Mouse (Mus musculus) limb, embryonic 11.5 days (tissue): ENCODE measurements at regions not wholly inside any gene's neighbourhood (a gene's known extent, or its start where the extent isn't known, plus 50 kb on each side); places are given as distances from the start of the nearest gene placed in this dataset.

Experiments
- ATAC-seq: fragments of 200-750 bp; cut with Nextera tagmentation; 2 replicates; pipeline ENCODE4 v1.8.0; 2017; ENCODE audit warnings: low read depth; ENCODE audit not compliant: insufficient number of reproducible peaks, low FRiP score, low TSS enrichment
- DNase-seq: peaks from one replicate; pipeline ENCODE4 v3.0.0-alpha.2; 2015; ENCODE audit warnings: low spot score
- H3K27ac ChIP-seq: fragments of 300-500 bp; sonication (generic); replicated peaks from 2 replicates; pipeline ENCODE4 v1.5.1; 2014; ENCODE audit warnings: low read depth, mild to moderate bottlenecking, low read length
- H3K27me3 ChIP-seq: fragments of 300-500 bp; sonication (generic); 2 replicates; pipeline ENCODE4 v1.6.1; 2014; ENCODE audit warnings: mild to moderate bottlenecking, low read length, mixed read lengths; ENCODE audit not compliant: control insufficient read depth, insufficient read depth
- H3K36me3 ChIP-seq: fragments of 300-500 bp; sonication (generic); 2 replicates; pipeline ENCODE4 v1.6.1; 2014; ENCODE audit warnings: mild to moderate bottlenecking, low read length, moderate library complexity, mixed read lengths; ENCODE audit not compliant: control insufficient read depth, insufficient read depth
- H3K4me1 ChIP-seq: fragments of 300-500 bp; sonication (generic); 2 replicates; pipeline ENCODE4 v1.6.1; 2014; ENCODE audit warnings: low read length, mixed read lengths; ENCODE audit not compliant: control insufficient read depth, insufficient read depth
- H3K4me2 ChIP-seq: fragments of 300-500 bp; sonication (generic); 2 replicates; pipeline ENCODE4 v1.6.1; 2014; ENCODE audit warnings: low read depth, mild to moderate bottlenecking, moderate library complexity; ENCODE audit not compliant: severe bottlenecking
- H3K4me3 ChIP-seq: fragments of 300-500 bp; sonication (generic); 2 replicates; pipeline ENCODE4 v1.5.1; 2014; ENCODE audit warnings: low read depth, low read length
- H3K9ac ChIP-seq: fragments of 300-500 bp; sonication (generic); 2 replicates; pipeline ENCODE4 v1.6.1; 2014; ENCODE audit warnings: mild to moderate bottlenecking, low read length
- H3K9me3 ChIP-seq: fragments of 300-500 bp; sonication (generic); 2 replicates; pipeline ENCODE4 v1.6.1; 2016; ENCODE audit warnings: low read length; ENCODE audit not compliant: control insufficient read depth
- WGBS: fragments of 180-500 bp; shearing (Covaris S2); extraction: QIAGEN DNeasy Blood & Tissue Kit; methylation state at CpG from one replicate; pipeline ENCODE4 v1.1.7; 2014; 5-methylcytosine and 5-hydroxymethylcytosine counted together

- no peak overlapping the region for H3K9ac ChIP-seq
- H3K9me3 ChIP-seq = no peaks in the 10 kb centered on the region
- H3K27ac ChIP-seq = no peak overlapping the region
- DNase-seq (no peak), ATAC-seq (no peak)
- no peaks in the 10 kb centered on the region for H3K36me3 ChIP-seq
- WGBS = 89% methylated on average over 1 of the region's 1 CpGs
- H3K27me3 ChIP-seq = no peaks in the 10 kb centered on the region
- H3K4me3 ChIP-seq = no peak overlapping the region
- no peaks in the 10 kb centered on the region for H3K4me1 ChIP-seq
- H3K4me2 ChIP-seq = no peak overlapping the region
Observed at GRCm38 (mm10) chr17:14503670-14504069, 190.4 kb downstream of the Thbs2 start.

DNA sequence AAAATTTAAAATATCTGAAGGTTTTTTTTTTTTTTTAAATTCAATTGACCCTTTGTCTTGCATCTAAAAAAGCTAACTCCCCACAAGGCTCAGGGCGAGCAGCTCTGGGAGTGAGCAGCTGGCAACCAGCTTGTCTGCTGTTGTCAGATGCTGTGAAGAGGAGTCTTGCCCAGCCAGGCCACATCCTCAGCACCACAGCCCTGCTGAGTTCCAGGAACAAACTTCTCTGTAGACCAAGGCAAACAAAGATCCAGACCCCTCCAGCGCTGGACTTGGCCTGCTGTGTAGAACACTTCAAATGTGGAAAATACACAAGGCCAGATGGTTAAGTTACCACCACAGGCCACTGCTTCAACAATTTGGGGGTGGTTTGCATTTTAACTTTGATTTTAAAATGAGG is 192.7 kb downstream of the Thbs2 start:
- ATAC-seq (no peak), DNase-seq (no peak)
- H3K36me3 ChIP-seq = no peaks in the 10 kb centered on the region
- peaks cover 4% of the 10 kb centered on the region; the same call in 1 of the 2 replicates for H3K4me1 ChIP-seq
- H3K9me3 ChIP-seq = no peaks in the 10 kb centered on the region
- no peak overlapping the region for H3K4me2 ChIP-seq
- no peak overlapping the region for H3K27ac ChIP-seq
- H3K27me3 ChIP-seq = no peaks in the 10 kb centered on the region
- WGBS = 86% methylated on average over 2 of the region's 2 CpGs
- no peak overlapping the region for H3K4me3 ChIP-seq
- no peak overlapping the region for H3K9ac ChIP-seq

DNA sequence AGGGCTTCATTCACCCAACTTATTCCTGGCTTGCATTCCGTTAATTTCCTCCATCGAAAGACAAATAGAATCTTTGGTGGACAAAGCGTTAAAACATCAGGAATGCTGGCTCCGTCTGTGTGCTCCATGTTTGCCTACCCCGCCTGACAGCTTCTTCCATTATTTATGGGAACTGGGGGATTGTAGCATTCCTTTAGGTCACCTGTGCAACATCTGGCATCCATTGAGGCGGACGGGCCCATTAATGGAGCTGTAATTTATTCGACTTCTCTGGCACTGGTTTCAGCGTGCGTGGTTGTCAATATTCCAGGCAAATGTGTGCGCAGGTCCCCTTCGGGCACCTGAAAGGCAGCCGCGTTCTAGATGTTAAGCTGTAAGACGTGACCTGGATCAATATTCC is 196.9 kb downstream of the Thbs2 start:
- Histone ChIP-seq H3K4me1 (peaks cover 17% of the 10 kb centered on the region), H3K27me3 (no peaks in the 10 kb centered on the region), H3K9me3 (no peaks in the 10 kb centered on the region), H3K4me2 (no peak overlapping the region; the same call in 1 of the 2 replicates), H3K27ac (0 out of 2 replicates have a peak overlapping the region, but pooled peaks have one; percentile 45), H3K4me3 (no peak overlapping the region), H3K36me3 (no peaks in the 10 kb centered on the region), H3K9ac (no peak overlapping the region)
- DNase-seq (peak; percentile 79), ATAC-seq (peak; percentile 77)
- 17% methylated on average over 15 of the region's 15 CpGs for WGBS

- Histone ChIP-seq H3K36me3 (no peaks in the 10 kb centered on the region), H3K4me1 (peaks cover 17% of the 10 kb centered on the region), H3K9ac (no peak overlapping the region), H3K27ac (peak overlapping the region; percentile 58), H3K27me3 (no peaks in the 10 kb centered on the region), H3K4me2 (no peak overlapping the region), H3K4me3 (no peak overlapping the region), H3K9me3 (no peaks in the 10 kb centered on the region)
- peak; percentile 39 for DNase-seq
- WGBS = 50% methylated on average over 8 of the region's 8 CpGs
- ATAC-seq = peak; percentile 48
Observed at GRCm38 (mm10) chr17:14493751-14494320, 200.2 kb downstream of the Thbs2 start.

DNA sequence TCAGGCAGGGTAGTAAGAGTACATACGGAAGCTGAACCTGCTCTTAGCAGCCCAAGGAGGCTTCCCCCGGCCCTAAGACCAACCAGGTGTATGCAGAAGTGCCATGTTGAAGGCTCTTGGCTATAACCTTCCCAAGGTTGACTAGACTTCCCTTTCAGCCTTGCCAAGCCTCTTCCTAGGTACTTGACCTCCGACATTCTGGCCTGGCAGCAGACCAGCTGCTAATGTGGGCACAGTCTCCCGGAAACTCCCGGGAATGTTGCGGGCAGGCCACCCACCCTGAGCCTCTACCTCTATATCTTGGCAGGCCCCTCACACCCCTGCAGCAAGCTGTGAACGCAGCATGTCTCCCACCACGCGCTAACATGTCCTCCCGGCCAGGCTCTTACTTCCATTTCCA is 201.1 kb downstream of the Thbs2 start:
- ATAC-seq (no peak), DNase-seq (no peak)
- H3K9me3 ChIP-seq = no peaks in the 10 kb centered on the region
- H3K4me1 ChIP-seq = peaks cover 17% of the 10 kb centered on the region
- H3K4me2 ChIP-seq = no peak overlapping the region
- H3K27me3 ChIP-seq = no peaks in the 10 kb centered on the region
- H3K9ac ChIP-seq = no peak overlapping the region
- H3K27ac ChIP-seq = no peak overlapping the region
- no peaks in the 10 kb centered on the region for H3K36me3 ChIP-seq
- whole genome bisulfite sequencing = 91% methylated on average over 10 of the region's 10 CpGs
- no peak overlapping the region for H3K4me3 ChIP-seq

- Histone ChIP-seq H3K4me3 (no peak overlapping the region), H3K4me2 (no peak overlapping the region), H3K9ac (no peak overlapping the region), H3K27me3 (0 out of 2 replicates have a peak, but pooled peaks cover under 1% of the 10 kb centered on the region), H3K36me3 (no peaks in the 10 kb centered on the region), H3K9me3 (no peaks in the 10 kb centered on the region), H3K27ac (no peak overlapping the region), H3K4me1 (peaks cover 3% of the 10 kb centered on the region)
- 91% methylated on average over 6 of the region's 6 CpGs for WGBS
- DNase-seq = no peak
- no peak for ATAC-seq
Observed at GRCm38 (mm10) chr17:14481746-14482145, 202.4 kb downstream of the Smoc2 start.

- 0 out of 2 replicates have a peak, but pooled peaks cover 3% of the 10 kb centered on the region for H3K27me3 ChIP-seq
- H3K9ac ChIP-seq = no peak overlapping the region
- no peak overlapping the region for H3K4me2 ChIP-seq
- no peak for DNase-seq
- no peak overlapping the region for H3K4me3 ChIP-seq
- H3K27ac ChIP-seq = no peak overlapping the region
- 88% methylated on average over 10 of the region's 10 CpGs for WGBS
- ATAC-seq = no peak
- peaks cover 21% of the 10 kb centered on the region for H3K4me1 ChIP-seq
- H3K9me3 ChIP-seq = no peaks in the 10 kb centered on the region
- H3K36me3 ChIP-seq = no peaks in the 10 kb centered on the region
Observed at GRCm38 (mm10) chr17:14478938-14479505, 199.7 kb downstream of the Smoc2 start.

- Histone ChIP-seq H3K4me2 (no peak overlapping the region), H3K4me1 (peaks cover 21% of the 10 kb centered on the region), H3K27me3 (0 out of 2 replicates have a peak, but pooled peaks cover 3% of the 10 kb centered on the region), H3K4me3 (no peak overlapping the region), H3K27ac (peak overlapping the region; percentile 43; the same call in 1 of the 2 replicates), H3K36me3 (no peaks in the 10 kb centered on the region), H3K9ac (no peak overlapping the region), H3K9me3 (no peaks in the 10 kb centered on the region)
- peak; percentile 48 for DNase-seq
- ATAC-seq = no peak
- WGBS = 41% methylated on average over 12 of the region's 12 CpGs
Observed at GRCm38 (mm10) chr17:14476707-14477106, 197.4 kb downstream of the Smoc2 start.
